12 mouse cellular contexts compared by ENCODE assay signal in the genomic region with DNA sequence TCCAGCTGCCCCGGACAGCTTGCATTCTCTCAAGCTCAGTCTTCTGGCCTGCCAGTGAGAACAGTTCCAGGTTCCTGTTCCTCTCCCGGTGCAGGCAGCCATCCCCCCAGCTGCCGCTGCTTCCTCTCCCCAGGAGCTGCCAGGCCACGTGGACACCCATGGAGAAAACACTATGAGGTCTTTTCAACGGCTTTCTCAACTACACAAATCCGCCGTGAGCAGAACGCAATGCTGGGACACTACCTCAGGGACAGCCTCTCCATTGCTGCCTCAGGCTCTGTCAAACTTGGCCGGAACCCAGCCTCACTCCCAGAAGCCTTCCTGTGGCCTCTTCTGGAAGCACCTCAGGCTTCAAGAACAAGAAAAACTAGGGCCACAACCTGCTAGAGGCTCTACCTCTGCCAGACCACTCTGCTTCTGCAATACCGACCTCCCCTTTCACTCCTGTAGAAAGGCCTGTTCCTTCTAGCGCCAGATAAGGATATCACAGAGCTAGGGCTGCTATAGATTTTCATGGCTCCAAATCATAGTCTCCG. TPM values are rescaled to one million over a fixed set of nuclear protein-coding genes. Genes with fewer than 3 reads are reported as not detected.
DNase-seq lines count a peak whose midpoint lies in the region; ATAC-seq lines count a peak whose summit lies in the region.
"Had no signal": no experiment of that assay in that cellular context is flagged by ENCODE, and none has a peak within 500 bp of the region (broad histone marks: within the 10 kb centered on the region; RNA-seq: fewer than 3 reads in every experiment).

No protein-coding gene starts in this region.

- H3K4me1 ChIP-seq in liver, embryonic 11.5 days (replicated peaks; ENCODE audit: control insufficient read depth, insufficient read depth, low read length) = peaks cover 20% of the 10 kb centered on the region
- peaks cover 14% of the 10 kb centered on the region; the same call in 1 of the 2 replicates for H3K4me1 ChIP-seq in midbrain, embryonic 15.5 days
- peaks cover 4% of the 10 kb centered on the region; the same call in 1 of the 2 replicates for H3K4me1 ChIP-seq in forebrain, embryonic 12.5 days
- H3K4me1 ChIP-seq: intestine, embryonic 15.5 days had no signal

- peak; percentile 25 for DNase-seq in layer of hippocampus, adult 11-12 months (ENCODE audit: low spot score)
- no peak for DNase-seq in layer of hippocampus, adult 18-20 months (ENCODE audit: low spot score in 2 of 2)
- peak; percentile 7 for DNase-seq in heart, adult 8-10 months (ENCODE audit: low spot score)
- no peak for DNase-seq in liver, embryonic 11.5 days (ENCODE audit: low spot score)
- peak; percentile 23 for DNase-seq in skeletal muscle tissue, adult 2 months (ENCODE audit: low read depth, low spot score)
- DNase-seq: cerebellum, postnatal 14 days; right cerebral cortex, postnatal 14 days; thymus, postnatal 36 days had no signal

- H3K27ac ChIP-seq in liver, embryonic 11.5 days (ENCODE audit: low read depth, low read length) = no peak overlapping the region
- H3K27ac ChIP-seq in midbrain, embryonic 15.5 days = no peak overlapping the region
- H3K27ac ChIP-seq in forebrain, embryonic 12.5 days = no peak overlapping the region
- H3K27ac ChIP-seq: intestine, embryonic 15.5 days had no signal

- H3K4me2 ChIP-seq in liver, embryonic 11.5 days = no peak overlapping the region
- H3K4me2 ChIP-seq in midbrain, embryonic 15.5 days = no peak overlapping the region
- no peak overlapping the region for H3K4me2 ChIP-seq in forebrain, embryonic 12.5 days
- H3K4me2 ChIP-seq: intestine, embryonic 15.5 days had no signal

- peak; percentile 61 for ATAC-seq in liver, embryonic 11.5 days (replicated peaks; ENCODE audit: low FRiP score)
- ATAC-seq in midbrain, embryonic 15.5 days (replicated peaks) = no peak
- ATAC-seq in forebrain, embryonic 12.5 days (ENCODE audit: low FRiP score) = no peak
- ATAC-seq: intestine, embryonic 15.5 days had no signal

- H3K9me3 ChIP-seq in liver, embryonic 11.5 days (ENCODE audit: control insufficient read depth, low read length) = no peaks in the 10 kb centered on the region
- no peaks in the 10 kb centered on the region for H3K9me3 ChIP-seq in midbrain, embryonic 15.5 days
- no peaks in the 10 kb centered on the region for H3K9me3 ChIP-seq in forebrain, embryonic 12.5 days
- H3K9me3 ChIP-seq: intestine, embryonic 15.5 days had no signal

- H3K27me3 ChIP-seq in liver, embryonic 11.5 days (replicated peaks; ENCODE audit: control insufficient read depth, insufficient read depth, low read length) = peaks cover 7% of the 10 kb centered on the region; the same call in 1 of the 2 replicates
- H3K27me3 ChIP-seq in midbrain, embryonic 15.5 days (replicated peaks) = 0 out of 2 replicates have a peak, but pooled peaks cover 3% of the 10 kb centered on the region
- peaks cover 19% of the 10 kb centered on the region; the same call in 1 of the 2 replicates for H3K27me3 ChIP-seq in forebrain, embryonic 12.5 days

- 46% methylated on average over 12 of the region's 12 CpGs for WGBS in liver, embryonic 11.5 days
- 44% methylated on average over 12 of the region's 12 CpGs for WGBS in midbrain, embryonic 15.5 days
- 54% methylated on average over 12 of the region's 12 CpGs for WGBS in forebrain, embryonic 12.5 days

- no peak overlapping the region for H3K4me3 ChIP-seq in liver, embryonic 11.5 days (ENCODE audit: low read depth, low read length)
- H3K4me3 ChIP-seq in midbrain, embryonic 15.5 days = no peak overlapping the region
- no peak overlapping the region for H3K4me3 ChIP-seq in forebrain, embryonic 12.5 days (replicated peaks)
- H3K4me3 ChIP-seq: intestine, embryonic 15.5 days; myocyte had no signal

- no peak overlapping the region for H3K9ac ChIP-seq in liver, embryonic 11.5 days (ENCODE audit: low read depth, low read length)
- H3K9ac ChIP-seq in midbrain, embryonic 15.5 days = no peak overlapping the region
- no peak overlapping the region for H3K9ac ChIP-seq in forebrain, embryonic 12.5 days
- H3K9ac ChIP-seq: intestine, embryonic 15.5 days had no signal

- H3K36me3 ChIP-seq in liver, embryonic 11.5 days (ENCODE audit: control insufficient read depth, insufficient read depth, low read length) = no peaks in the 10 kb centered on the region
- H3K36me3 ChIP-seq in midbrain, embryonic 15.5 days (replicated peaks) = no peaks in the 10 kb centered on the region
- H3K36me3 ChIP-seq in forebrain, embryonic 12.5 days (replicated peaks) = no peaks in the 10 kb centered on the region
- H3K36me3 ChIP-seq: intestine, embryonic 15.5 days had no signal

RNA-seq across cellular contexts. Expression of gene Acsf3, which starts 12.5 kb away (rescaled TPM):
- total RNA-seq in layer of hippocampus, adult 18-20 months (2021) = 10 to 100 TPM; 17.7 to 21.0 TPM
- total RNA-seq in heart, adult 8-10 months (2022) = 10 to 100 TPM; 35.2 to 36.2 (median 35.3) TPM
- 16.6 and 18.8 TPM in 2 replicates for polyA plus RNA-seq in liver, embryonic 11.5 days (2014; fragmentation: Nextera tagmentation; extraction: Ambion mirVana)
- 16.4 and 18.3 TPM in 2 replicates for polyA plus RNA-seq in midbrain, embryonic 15.5 days (2015; fragmentation: Nextera tagmentation; extraction: Ambion mirVana)
- 16.1 and 17.3 TPM in 2 replicates for polyA plus RNA-seq in forebrain, embryonic 12.5 days (2016; fragmentation: Nextera tagmentation; extraction: Ambion mirVana)

Comparison
In these comparisons a context has a peak if more than half of its experiments do, and no peak if none do; other contexts are left out.
1. DNase-seq: peak in layer of hippocampus, adult 11-12 months (single experiment), heart, adult 8-10 months (single experiment) and skeletal muscle tissue, adult 2 months (single experiment); none in layer of hippocampus, adult 18-20 months (0 of 2) and liver, embryonic 11.5 days (single experiment).